Mouse (Mus musculus) thymus, adult 2 months (tissue): Measurements from ENCODE around the gene Tescl. TPM values are rescaled to one million over a fixed set of nuclear protein-coding genes. Genes with fewer than 3 reads are reported as not detected.

Source experiments
- DNase-seq: peaks from one replicate; pipeline ENCODE4 v3.0.0; 2021
- H3K27ac ChIP-seq: fragments of 200-500 bp; 2 replicates; pipeline ENCODE4 v1.5.1; 2012; ENCODE audit warnings: low read length, control low read depth; ENCODE audit not compliant: control insufficient read depth, insufficient read depth
- H3K27me3 ChIP-seq: fragments of 200-500 bp; 2 replicates; pipeline ENCODE4 v1.6.1; 2012; ENCODE audit warnings: mild to moderate bottlenecking, low read length, moderate library complexity, mixed read lengths; ENCODE audit not compliant: control insufficient read depth, insufficient read depth
- H3K36me3 ChIP-seq: fragments of 200-500 bp; 2 replicates; pipeline ENCODE4 v1.6.1; 2012; ENCODE audit warnings: mild to moderate bottlenecking, low read length, moderate library complexity; ENCODE audit not compliant: control insufficient read depth, insufficient read depth
- H3K4me1 ChIP-seq: fragments of 200-500 bp; replicated peaks from 2 replicates; pipeline ENCODE4 v1.6.1; 2012; ENCODE audit warnings: low read length; ENCODE audit not compliant: control insufficient read depth, insufficient read depth
- H3K4me3 ChIP-seq: fragments of 200-500 bp; 2 replicates; pipeline ENCODE4 v1.5.1; 2012; ENCODE audit warnings: mild to moderate bottlenecking, low read length, control low read depth, moderate library complexity; ENCODE audit not compliant: control insufficient read depth, insufficient read depth
- CTCF ChIP-seq: fragments of 200-500 bp; IDR thresholded peaks from 2 replicates; pipeline ENCODE4 v1.5.1; 2012; ENCODE audit warnings: mild to moderate bottlenecking, control low read depth, low read length, moderate library complexity, borderline replicate concordance; ENCODE audit not compliant: control insufficient read depth, poor library complexity, insufficient read depth; ENCODE audit errors: extremely low read depth
- POLR2A ChIP-seq: fragments of 200-500 bp; IDR thresholded peaks from 2 replicates; pipeline ENCODE4 v1.6.1; 2012; ENCODE audit warnings: mild to moderate bottlenecking, low read length, control low read depth, moderate library complexity; ENCODE audit not compliant: control insufficient read depth, poor library complexity, insufficient read depth; ENCODE audit errors: extremely low read depth
- WGBS: fragments of 180-500 bp; shearing (Covaris S2); methylation state at CpG from one replicate; pipeline ENCODE4 v1.1.7; 2018; 5-methylcytosine and 5-hydroxymethylcytosine counted together
- polyA plus RNA-seq: library from polyadenylated mRNA; depleted of rRNA; stranded (reverse); fragments of >200 nt; gene quantifications from 2 replicates; pipeline ENCODE4 v1.2.3, GENCODE M21; 2012; rRNA removed

The Tescl gene
- polyA plus RNA-seq, 1 experiment = 0.12 TPM

DNA sequence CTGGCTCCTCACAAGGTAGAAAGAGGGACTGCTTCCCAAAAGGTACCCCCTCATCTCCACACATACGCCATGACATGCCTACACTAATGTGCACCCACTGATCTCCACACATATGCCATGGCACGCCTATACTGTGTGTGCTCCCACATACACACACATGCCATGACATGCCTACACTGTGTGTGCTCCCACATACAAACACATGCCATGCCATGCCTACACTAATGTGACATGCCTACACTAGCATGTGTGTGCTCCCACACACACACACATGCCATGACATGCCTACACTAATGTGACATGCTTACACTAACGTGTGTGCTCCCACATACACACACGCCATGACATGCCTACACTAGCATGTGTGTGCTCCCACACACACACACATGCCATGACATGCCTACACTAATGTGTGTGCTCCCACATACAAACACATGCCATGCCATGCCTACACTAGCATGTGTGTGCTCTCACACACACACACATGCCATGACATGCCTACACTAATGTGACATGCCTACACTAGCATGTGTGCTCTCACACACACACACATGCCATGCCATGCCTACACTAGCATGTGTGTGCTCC, 43.5 kb downstream of the Tescl start:
- no peaks in the 10 kb centered on the region for H3K27me3 ChIP-seq
- no peaks in the 10 kb centered on the region for H3K4me1 ChIP-seq
- DNase-seq = no peak
- TF ChIP-seq CTCF = no peak
- TF ChIP-seq POLR2A = no peak
- no peak overlapping the region for H3K4me3 ChIP-seq
- WGBS = 97% methylated on average over 4 of the region's 4 CpGs
- no peak overlapping the region for H3K27ac ChIP-seq
- peaks cover 31% of the 10 kb centered on the region for H3K36me3 ChIP-seq

DNA sequence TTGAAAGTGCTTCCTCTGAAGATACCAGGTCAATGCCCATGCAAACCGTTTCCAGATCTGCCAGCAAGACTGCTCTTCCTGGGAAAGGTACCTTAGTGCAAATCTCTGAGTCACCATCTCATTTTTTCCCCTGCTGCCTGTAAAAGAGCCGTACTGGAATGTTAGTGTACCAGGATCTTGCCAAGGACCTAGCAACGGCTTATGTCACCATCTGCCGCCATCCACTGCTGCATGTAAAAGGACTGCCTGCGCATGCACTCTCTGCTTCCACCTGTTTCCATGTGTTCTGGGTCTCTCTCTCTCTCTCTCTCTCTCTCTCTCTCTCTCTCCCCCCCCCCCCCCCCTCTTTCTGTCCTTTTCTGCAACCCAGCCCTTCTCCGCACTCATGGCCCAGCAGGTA, 45.2 kb downstream of the Tescl start:
- Histone ChIP-seq H3K27me3 (no peaks in the 10 kb centered on the region), H3K36me3 (peaks cover 25% of the 10 kb centered on the region), H3K4me3 (no peak overlapping the region), H3K4me1 (no peaks in the 10 kb centered on the region), H3K27ac (no peak overlapping the region)
- DNase-seq = no peak
- TF ChIP-seq POLR2A (no peak), CTCF (no peak)
- 93% methylated on average over 6 of the region's 6 CpGs for WGBS

- Histone ChIP-seq H3K4me3 (no peak overlapping the region), H3K4me1 (no peaks in the 10 kb centered on the region), H3K27me3 (no peaks in the 10 kb centered on the region), H3K27ac (no peak overlapping the region), H3K36me3 (peaks cover 19% of the 10 kb centered on the region)
- WGBS = 89% methylated on average over 5 of the region's 5 CpGs
- no peak for DNase-seq
- TF ChIP-seq POLR2A = no peak
- no peak for TF ChIP-seq CTCF
These were observed 46.1 kb downstream of the Tescl start for GRCm38 (mm10) chr7:24287670-24288069.

GRCm38 (mm10) chr7:24286916-24287315, 46.8 kb downstream of the Tescl start:
- TF ChIP-seq POLR2A (no peak), CTCF (no peak)
- Histone ChIP-seq H3K27ac (no peak overlapping the region), H3K4me1 (no peaks in the 10 kb centered on the region), H3K4me3 (no peak overlapping the region), H3K27me3 (no peaks in the 10 kb centered on the region), H3K36me3 (peaks cover 12% of the 10 kb centered on the region)
- WGBS = 90% methylated on average over 4 of the region's 4 CpGs
- no peak for DNase-seq

- TF ChIP-seq POLR2A (no peak), CTCF (no peak)
These were observed 47.6 kb downstream of the Tescl start for GRCm38 (mm10) chr7:24286090-24286489.

More at GRCm38 (mm10) chr7:24286090-24286489, 47.6 kb downstream of the Tescl start:
- Histone ChIP-seq H3K27ac (no peak overlapping the region), H3K36me3 (peaks cover 4% of the 10 kb centered on the region), H3K4me1 (no peaks in the 10 kb centered on the region), H3K4me3 (no peak overlapping the region), H3K27me3 (no peaks in the 10 kb centered on the region)
- WGBS = 59% methylated on average over 4 of the region's 4 CpGs
- DNase-seq = no peak

Other genes with a start within 250 kb of the Tescl start
- 0.66 and 0.79 TPM in 2 replicates for gene Zfp112, start 221.6 kb downstream of the Tescl start, polyA plus RNA-seq
- 7.8 and 12.6 TPM in 2 replicates for gene Zfp235, start 199.8 kb downstream of the Tescl start, polyA plus RNA-seq
- 0.34 and 0.40 TPM in 2 replicates for gene Zfp114, start 158.9 kb downstream of the Tescl start, polyA plus RNA-seq
- 0.89 and 1.1 TPM in 2 replicates for gene Zfp111, start 122.5 kb downstream of the Tescl start, polyA plus RNA-seq
- gene Zfp109, start 96.4 kb downstream of the Tescl start, polyA plus RNA-seq = 2.3 and 2.6 TPM in 2 replicates
- 0.34 and 0.43 TPM in 2 replicates for gene Zfp108, start 79.1 kb downstream of the Tescl start, polyA plus RNA-seq
- gene Zfp93, start 63.5 kb downstream of the Tescl start, polyA plus RNA-seq = 1.2 and 1.7 TPM in 2 replicates
- gene Zfp61, start 32.7 kb downstream of the Tescl start, polyA plus RNA-seq = 16.1 and 22.6 TPM in 2 replicates
- 6.2 and 6.8 TPM in 2 replicates for gene Zfp94, start 17.3 kb downstream of the Tescl start, polyA plus RNA-seq
- 0.85 and 1.00 TPM in 2 replicates for gene Lypd5, start 15.3 kb upstream of the Tescl start, polyA plus RNA-seq
- gene Kcnn4, start 36.3 kb upstream of the Tescl start, polyA plus RNA-seq = 402 and 429 TPM in 2 replicates
- gene Smg9, start 65.7 kb upstream of the Tescl start, polyA plus RNA-seq = 166 and 168 TPM in 2 replicates
- 0.97 and 3.0 TPM in 2 replicates for gene Irgc1, start 118.4 kb upstream of the Tescl start, polyA plus RNA-seq
- 7.0 and 9.5 TPM in 2 replicates for gene Plaur, start 128.5 kb upstream of the Tescl start, polyA plus RNA-seq
- 6.4 and 7.1 TPM in 2 replicates for gene Cadm4, start 148.1 kb upstream of the Tescl start, polyA plus RNA-seq
- gene Zfp428, start 173.1 kb upstream of the Tescl start, polyA plus RNA-seq = 14.4 and 18.7 TPM in 2 replicates
- gene AC161166.1, start 178.5 kb upstream of the Tescl start, polyA plus RNA-seq = 0.08 TPM in 1 of 2 replicates, not detected in the other
- 34.7 and 36.6 TPM in 2 replicates for gene Irgq, start 196.8 kb upstream of the Tescl start, polyA plus RNA-seq
- gene Pinlyp, start 212.2 kb upstream of the Tescl start, polyA plus RNA-seq = 3.6 and 5.4 TPM in 2 replicates
- 115 and 116 TPM in 2 replicates for gene Xrcc1, start 212.4 kb upstream of the Tescl start, polyA plus RNA-seq